Mouse (Mus musculus): ENCODE results near the gene Trim62.
A peak's percentile ranks its signal among the peaks of the same experiment; 100 is the strongest.

Trim62 gene

DNA sequence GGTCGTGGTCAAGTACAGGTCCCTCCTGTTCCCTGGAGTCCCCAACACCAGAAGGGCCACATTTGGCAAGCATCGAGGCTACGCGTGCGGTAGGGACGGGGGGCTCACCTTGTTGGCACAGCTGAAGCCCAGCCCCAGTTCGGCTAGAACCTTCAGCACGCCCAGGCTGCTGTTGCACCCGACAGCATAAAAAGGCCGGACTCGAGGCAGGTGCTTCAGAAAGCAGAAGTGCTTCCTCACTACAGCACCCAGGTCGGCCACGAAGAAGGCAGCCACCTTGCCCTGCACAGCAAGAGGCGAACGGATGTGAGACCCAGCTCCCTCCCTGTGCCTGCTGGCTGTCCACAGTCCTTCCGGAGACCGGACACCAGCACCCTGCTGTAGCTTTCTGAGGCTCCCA, 76.3 kb downstream of the Trim62 start:
- peak; percentile 42 for DNase-seq (ENCODE audit: low spot score)

Data from MN1 (cell line).